Mouse (Mus musculus) heart, postnatal 10 days (tissue): ENCODE measurements around the gene Spn. TPM values are rescaled to one million over a fixed set of nuclear protein-coding genes. Genes with fewer than 3 reads are reported as not detected.

Experiments
- DNase-seq, 2 experiments: peaks; one replicate each; pipeline ENCODE4 v3.0.0; 2021
- intact Hi-C: fragments of 180-260 bp; cut with DNase I; formaldehyde crosslinking; loops from one replicate; pipeline ENCODE4 v1.15.1; 2025
- total RNA-seq, 2 experiments: library from RNA; stranded (reverse); gene quantifications; 2 replicates each; pipeline ENCODE4 v1.2.3; 2021

Spn gene
- total RNA-seq, 2 experiments from 2014 or later: 0.72 to 0.84 TPM

DNA sequence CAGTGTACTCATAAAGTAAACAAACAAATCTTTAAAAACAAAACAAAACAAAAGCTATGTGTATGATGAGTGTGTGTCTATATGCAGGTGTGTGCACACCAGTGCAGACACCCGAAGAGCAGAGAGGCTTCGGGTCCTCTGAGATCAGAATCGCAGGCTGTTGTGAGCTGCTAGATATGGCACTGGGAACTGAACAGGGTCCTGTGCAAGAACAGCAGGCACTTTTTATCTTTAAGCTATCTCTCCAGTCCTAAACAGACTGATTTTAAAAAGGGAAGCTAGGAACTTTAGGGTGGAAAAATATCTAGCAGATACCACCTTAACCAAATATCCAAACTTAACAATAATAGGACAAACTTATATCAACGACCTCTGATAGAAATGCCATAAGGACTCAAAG is 5.0 kb upstream of the Spn start:
- DNase-seq: no peak
- intact Hi-C loops: loop anchor here (5.0 kb wide), 1 partner anchor 40 kb away; no protein-coding TSS in a partner anchor

DNA sequence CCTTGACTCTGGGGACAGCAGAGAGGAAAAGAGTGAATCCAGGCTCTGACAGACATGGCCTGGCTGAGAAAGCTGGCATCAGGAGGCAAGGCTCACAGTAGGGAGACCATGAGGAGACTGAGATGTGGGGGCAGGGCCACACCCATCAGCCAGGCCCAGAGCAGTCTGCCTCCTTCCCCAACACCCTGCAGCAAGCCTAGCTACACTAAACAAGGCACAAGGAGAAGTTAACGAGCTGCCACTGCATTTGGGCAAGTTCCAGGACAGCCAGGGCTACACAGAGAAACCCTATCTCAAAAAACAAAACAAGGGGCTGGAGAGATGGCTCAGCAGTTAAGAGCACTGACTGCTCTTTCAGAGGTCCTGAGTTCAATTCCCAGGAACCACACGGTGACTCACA is 4.6 kb upstream of the Spn start:
- intact Hi-C loops: loop anchor here (5.0 kb wide), 1 partner anchor 40 kb away; no protein-coding TSS in a partner anchor
- no peak for DNase-seq

DNA sequence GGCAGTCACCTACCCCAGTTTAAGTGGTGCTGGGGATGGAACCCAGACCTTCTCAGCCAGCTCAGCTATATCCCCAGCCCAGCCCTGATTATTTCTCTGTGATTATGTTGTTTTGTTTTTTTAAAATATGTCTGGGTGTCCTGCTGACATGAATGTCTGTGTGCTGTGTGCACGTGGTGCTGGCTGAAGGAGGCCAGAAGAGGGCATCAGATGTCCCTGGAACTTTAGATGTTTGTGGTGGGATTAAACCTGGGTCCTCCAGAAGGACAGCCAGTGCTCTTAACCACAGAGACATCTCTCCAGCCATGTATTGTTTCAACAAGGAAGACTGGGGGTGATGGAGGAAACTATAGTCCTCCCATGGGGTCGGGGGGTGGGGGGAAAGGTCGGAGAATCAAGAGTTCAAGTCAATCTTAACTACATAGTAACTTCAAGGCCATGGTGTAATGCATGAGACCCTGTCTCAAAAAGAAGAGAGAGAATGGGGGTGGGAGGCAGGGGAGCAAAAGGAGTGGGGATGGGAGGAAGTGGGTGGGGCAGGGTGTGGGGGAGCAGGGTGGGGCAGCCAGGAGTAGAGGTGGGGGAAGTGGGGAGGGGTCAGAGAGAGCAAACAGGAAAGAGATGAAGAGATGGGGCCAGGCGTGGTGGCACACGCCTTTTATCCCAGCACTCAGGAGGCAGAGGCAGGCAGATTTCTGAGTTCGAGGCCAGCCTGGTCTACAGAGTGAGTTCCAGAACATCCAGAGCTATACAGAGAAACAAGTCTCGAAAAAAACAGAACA is 3.2 kb upstream of the Spn start:
- intact Hi-C loops: loop anchor here (5.0 kb wide), 1 partner anchor 41 kb away; no protein-coding TSS in a partner anchor
- DNase-seq: no peak

DNA sequence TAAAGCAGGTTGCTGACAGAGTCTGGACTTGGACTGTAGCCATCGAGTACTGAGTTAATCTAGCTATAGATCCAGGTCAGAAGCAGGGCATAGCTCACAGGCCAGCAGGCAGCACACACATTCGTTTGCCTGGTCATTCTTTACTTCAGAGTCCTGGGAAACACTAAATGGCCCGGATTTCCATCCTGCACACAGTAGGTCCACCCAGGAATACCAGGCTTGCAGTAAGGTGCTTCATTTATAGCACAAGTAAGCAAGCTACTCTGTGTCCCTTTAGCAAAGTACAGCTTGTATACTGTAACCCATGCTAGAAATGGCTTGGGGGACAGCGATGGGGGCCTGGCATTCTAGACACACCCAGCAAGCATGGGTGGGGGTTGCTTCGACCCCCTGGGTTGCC is 1.9 kb upstream of the Spn start:
- intact Hi-C loops: no loop called here
- no peak for DNase-seq

GRCm38 (mm10) chr7:127139100-127139499 is 1.5 kb upstream of the Spn start:
- DNase-seq: no peak
- intact Hi-C loops: no loop called here

DNA sequence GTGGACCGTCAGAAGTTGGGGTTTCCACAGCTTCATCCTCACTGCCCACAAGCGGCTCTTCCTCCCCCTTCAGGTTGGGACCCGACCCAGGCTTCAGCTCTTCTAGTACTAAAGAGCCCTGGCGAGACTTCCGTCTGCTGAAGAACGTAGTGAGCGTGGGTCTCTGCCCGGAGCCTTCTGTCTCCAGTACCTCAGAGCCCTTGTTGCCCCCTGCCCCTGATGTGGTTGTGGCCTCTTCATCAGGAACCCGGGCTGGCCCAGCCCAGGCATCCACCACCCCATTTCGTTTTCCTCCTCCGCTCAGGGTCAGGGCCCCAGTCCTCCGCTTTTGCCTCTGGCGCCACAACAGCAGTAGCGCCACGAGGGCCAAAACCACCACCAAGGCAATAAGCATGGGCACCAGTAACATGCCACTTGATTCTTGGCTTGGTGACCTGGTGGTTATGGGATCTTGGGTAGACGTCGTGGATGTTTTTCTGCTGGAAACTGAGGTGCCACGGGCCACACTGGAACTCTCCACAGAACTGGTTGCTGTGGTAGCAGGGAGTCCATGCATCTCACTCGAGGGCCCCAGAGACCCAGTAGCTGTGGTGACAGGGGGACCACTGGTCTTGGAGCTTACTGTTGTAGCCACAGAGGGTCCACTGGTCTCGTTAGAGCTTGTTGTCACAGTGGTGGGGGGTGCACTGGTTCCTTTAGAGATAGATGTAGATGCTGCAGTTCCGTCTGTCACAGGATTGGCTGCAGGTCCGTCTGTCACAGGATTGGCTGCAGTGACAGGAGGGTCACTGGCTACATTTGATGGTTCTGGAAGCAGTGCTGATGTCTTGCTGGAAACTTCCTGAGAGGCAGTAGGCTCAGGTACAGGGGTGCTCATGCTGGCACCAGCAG is 1.2 kb downstream of the Spn start:
- no peak for DNase-seq
- intact Hi-C loops: no loop called here

DNA sequence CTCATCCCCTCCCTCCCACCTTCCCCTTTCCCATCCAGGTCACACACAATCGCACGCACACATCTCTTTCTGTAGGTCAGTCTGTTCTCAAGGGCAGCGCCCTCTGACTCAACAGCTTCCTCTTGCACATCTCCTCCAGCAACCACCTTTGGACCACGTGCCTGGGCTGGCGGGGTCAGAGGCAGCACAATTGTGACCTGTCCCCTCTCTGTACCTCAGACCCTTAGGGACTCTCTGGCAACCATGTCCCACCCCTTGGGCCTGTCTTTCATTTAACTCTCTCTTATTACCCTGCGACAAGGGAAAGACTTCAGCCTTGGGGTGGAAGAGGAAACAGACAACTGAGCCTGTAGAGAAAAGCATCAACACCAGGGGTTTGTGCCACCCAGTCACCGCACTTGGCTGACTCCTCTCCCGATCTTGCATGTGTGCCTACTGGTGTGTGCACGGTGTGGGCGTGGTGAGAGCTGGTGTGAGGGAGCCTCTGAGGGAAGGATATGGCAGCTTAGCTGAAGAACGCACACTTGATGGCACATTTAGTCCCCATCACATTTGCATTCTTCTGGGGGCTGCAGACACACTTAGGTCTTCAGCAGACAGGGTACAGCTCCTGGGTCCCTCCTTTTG is 2.7 kb downstream of the Spn start:
- intact Hi-C loops: loop anchor here (5.0 kb wide), 1 partner anchor 92 kb away; no protein-coding TSS in a partner anchor
- DNase-seq: no peak

DNA sequence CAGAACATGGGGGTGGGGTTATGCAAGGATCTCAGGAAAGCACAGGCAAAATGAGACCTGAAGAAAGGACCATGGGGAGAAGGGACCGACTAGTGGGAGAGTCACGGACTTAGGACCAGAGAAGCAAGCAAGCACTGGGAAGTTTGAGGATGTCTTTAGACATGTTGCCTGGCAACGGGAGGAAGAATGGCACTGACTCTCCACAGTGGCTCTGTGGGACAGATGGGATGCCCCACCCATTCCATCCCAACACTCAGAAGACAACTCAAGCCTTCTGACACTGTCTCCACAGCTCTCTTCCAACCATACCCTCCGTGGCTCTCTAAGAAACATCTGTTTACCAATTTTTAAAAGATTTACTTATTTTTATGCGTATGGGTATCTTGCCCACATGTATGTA is 4.5 kb downstream of the Spn start:
- DNase-seq: no peak
- intact Hi-C loops: loop anchor here (5.0 kb wide), 1 partner anchor 94 kb away; no protein-coding TSS in a partner anchor

GRCm38 (mm10) chr7:127129638-127130037 is 8.0 kb downstream of the Spn start:
- intact Hi-C loops: loop anchor here (2.0 to 5.0 kb wide), 2 partner anchors 55 to 98 kb away; no protein-coding TSS in a partner anchor
- peak; percentile 38 to 44 for DNase-seq

GRCm38 (mm10) chr7:127121911-127122270 is 15.7 kb downstream of the Spn start, which contains the start of gene Qprt:
Gene Qprt, minus strand, starts transcription at chr7:127122226.
- DNase-seq: no peak
- intact Hi-C loops: no loop called here

GRCm38 (mm10) chr7:127121061-127121910 is 16.3 kb downstream of the Spn start:
- no peak for DNase-seq
- intact Hi-C loops: no loop called here

DNA sequence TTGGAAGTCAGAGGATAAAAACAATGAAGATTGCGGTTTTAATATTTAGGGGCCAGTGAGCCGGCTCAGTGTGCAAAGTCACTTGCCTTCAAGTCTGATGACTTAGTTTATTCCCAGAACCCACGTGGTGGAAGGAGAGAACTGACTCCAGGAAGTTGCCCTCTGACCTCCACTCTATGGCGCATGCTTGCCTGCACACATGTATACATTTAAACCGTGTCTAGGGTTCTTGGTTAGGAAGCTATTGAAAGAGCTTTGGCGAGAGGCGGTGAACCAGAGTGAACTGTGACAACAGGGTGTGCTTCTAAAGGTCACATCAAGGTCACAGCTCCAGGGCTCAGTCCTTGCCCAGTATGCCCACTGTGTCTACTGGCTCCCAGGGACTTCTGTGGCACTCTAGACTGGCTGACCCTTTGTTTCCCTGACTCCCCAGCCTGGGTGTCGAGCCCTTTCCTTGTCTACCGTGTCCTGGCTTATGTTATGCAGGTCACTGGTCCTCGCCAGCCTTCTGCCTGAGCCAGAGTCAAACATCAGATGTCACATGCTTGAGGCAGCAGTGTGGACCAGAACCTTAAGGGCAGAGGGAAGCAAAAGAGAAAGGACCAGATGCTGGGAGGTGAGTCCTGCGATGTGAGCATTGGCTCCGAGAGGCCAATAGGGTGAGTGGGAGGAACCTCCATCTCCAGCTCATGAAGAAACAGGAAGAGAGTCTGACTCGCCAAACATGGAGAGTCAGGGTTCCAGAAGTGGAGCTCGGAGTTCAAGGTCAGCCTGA is 18.8 kb downstream of the Spn start:
- no peak for DNase-seq
- intact Hi-C loops: loop anchor here (2.0 to 10.0 kb wide), 2 partner anchors 68 to 474 kb away; partner anchors contain the start of gene Sgf29

DNA sequence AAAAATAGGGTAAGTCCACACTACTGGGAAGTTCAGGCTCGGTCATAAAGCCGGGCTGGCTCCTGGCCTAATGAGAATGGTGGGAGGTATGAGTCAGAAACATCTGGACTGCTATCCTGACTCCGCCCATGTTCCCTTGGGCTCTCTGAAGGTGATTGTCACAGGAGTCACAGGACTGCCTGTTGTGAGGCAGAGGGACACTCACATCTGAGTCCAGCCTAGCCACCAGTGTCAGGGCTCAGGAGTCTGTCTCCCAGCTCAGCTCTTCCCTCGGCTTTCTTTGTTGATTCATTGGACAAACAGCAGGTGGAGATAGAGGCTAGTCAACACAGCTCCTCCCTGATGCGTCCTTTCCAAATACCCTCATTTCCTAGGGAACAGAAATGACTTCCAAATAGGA is 19.7 kb downstream of the Spn start:
- intact Hi-C loops: loop anchor here (2.0 to 10.0 kb wide), 2 partner anchors 69 to 473 kb away; partner anchors contain the start of gene Sgf29
- peak; percentile 38 to 50 for DNase-seq

DNA sequence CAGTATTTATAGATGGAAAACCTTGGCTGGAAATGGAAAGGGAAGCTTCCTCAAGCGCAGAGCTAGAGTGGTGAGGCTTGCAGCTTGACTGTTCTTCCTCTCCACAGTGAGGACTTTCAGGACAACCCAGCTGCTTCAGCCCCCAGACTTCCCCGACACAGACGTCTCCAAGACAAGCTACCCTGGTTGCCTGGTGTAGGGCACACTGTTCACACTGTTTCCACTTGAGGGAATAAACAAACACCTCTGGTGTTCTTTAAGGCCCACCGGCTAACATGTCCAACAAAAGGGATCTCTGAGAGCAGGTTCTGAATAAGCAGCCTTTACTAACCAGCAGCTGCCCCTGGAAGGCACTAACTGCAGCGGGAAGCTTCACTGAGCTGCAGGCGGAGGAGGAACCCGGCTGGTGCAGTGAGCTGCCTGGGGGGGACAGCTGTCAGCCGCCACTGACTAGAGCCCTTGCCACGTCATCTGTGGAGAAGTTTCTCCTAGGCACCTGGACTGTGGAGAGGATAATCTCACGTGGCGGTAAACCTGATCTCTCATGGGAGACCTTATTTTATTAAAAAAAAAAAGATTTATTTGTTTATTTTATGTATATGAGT is 21.2 kb downstream of the Spn start:
- intact Hi-C loops: loop anchor here (10.0 kb wide), 1 partner anchor 472 kb away; the partner anchor contains the start of gene Sgf29

GRCm38 (mm10) chr7:127114920-127115319 is 22.7 kb downstream of the Spn start:
- intact Hi-C loops: loop anchor here (5.0 to 10.0 kb wide), 2 partner anchors 363 to 470 kb away; partner anchors contain the start of gene Sgf29

More for the DNA sequence above, 21.2 kb downstream of the Spn start:
- DNase-seq: no peak

GRCm38 (mm10) chr7:127113614-127114259 is 23.9 kb downstream of the Spn start:
- no peak for DNase-seq
- intact Hi-C loops: loop anchor here (5.0 to 10.0 kb wide), 2 partner anchors 361 to 469 kb away; partner anchors contain the start of gene Sgf29

More at GRCm38 (mm10) chr7:127114920-127115319, 22.7 kb downstream of the Spn start:
- DNase-seq: no peak

- no peak for DNase-seq
- intact Hi-C loops: loop anchor here (5.0 to 10.0 kb wide), 2 partner anchors 361 to 468 kb away; partner anchors contain the start of gene Sgf29
Observed at GRCm38 (mm10) chr7:127112921-127113597, 24.6 kb downstream of the Spn start.
